Mouse (Mus musculus) adrenal gland, adult 2 months (tissue): Measurements from ENCODE around the gene Gucy1a1. TPM values are rescaled to one million over a fixed set of nuclear protein-coding genes. Genes with fewer than 3 reads are reported as not detected.
A peak's percentile ranks its signal among the peaks of the same experiment; 100 is the strongest.

Experiments used
- DNase-seq: peaks from one replicate; pipeline ENCODE4 v3.0.0; 2021
- microRNA-seq, 2 experiments: library from miRNA; unstranded; fragments of <30 nt; microRNA quantifications; one replicate each; pipeline ENCODE4 v1.2.0; 2021
- polyA plus RNA-seq: library from polyadenylated mRNA; depleted of rRNA; stranded (reverse); fragments of >200 nt; gene quantifications from 2 replicates; pipeline ENCODE4 v1.2.3, GENCODE M21; 2012; rRNA removed
- total RNA-seq, 2 experiments: library from RNA; stranded (reverse); gene quantifications; 2 replicates each; pipeline ENCODE4 v1.2.3; 2021

Gene Gucy1a1
- total and polyA plus RNA-seq, 3 experiments = 7.9 to 32.3 (median 22.4) TPM

GRCm38 (mm10) chr3:82074201-82074851 lies 71.3 kb downstream of the Gucy1a1 start, which contains the start of gene Gucy1b1:
TSS of gene Gucy1b1 (minus strand) at chr3:82074689.
- DNase-seq = peak; percentile 66

DNA sequence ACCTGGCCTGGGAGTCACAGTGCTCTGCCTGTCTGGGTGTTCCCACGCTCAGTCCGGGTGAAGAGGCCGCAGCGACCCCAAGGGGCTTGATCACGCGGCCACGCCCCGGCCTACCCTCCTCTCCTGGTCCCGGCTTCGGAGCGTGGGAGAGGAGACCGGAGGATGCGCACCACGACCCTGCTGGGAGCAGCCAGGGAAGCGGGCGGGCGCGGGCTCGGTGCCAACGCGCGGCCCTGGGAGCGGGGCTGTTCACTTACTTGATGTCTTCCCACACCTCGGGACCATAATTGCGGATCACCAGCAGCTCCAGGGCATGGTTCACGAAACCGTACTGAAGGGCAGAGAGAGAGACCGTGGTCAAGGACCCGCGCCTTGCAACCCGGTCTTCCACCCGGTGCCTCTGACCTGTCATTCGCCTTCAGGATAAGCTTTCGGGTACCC lies 71.8 kb downstream of the Gucy1a1 start:
- DNase-seq = peak; percentile 47

GRCm38 (mm10) chr3:82067830-82068229 lies 77.8 kb downstream of the Gucy1a1 start:
- DNase-seq = no peak

GRCm38 (mm10) chr3:82061402-82062180 lies 84.0 kb downstream of the Gucy1a1 start:
- no peak for DNase-seq

DNA sequence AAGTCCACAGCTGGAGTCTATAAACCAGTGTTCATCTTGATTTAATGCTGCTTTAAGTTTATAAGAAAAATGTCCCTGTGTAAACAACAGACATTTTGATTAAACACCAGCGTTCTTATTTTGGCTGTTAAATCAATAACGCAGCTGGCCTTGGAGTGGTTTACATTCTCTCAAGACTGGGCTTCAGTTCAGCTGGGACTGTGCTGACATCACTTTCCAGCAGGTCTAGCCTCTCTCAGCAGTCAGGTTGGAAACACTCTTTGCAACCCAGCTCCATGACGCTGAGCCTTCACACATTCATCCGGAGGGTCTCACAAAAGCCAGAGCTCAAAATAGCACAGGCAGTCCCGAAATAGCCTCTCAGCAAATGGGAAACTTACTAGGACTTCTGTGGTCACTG lies 88.4 kb downstream of the Gucy1a1 start:
- no peak for DNase-seq

- no peak for DNase-seq
Measured at GRCm38 (mm10) chr3:82054283-82054974, 91.2 kb downstream of the Gucy1a1 start.

GRCm38 (mm10) chr3:82052029-82052428 lies 93.6 kb downstream of the Gucy1a1 start:
- DNase-seq = no peak

GRCm38 (mm10) chr3:82051468-82051867 lies 94.1 kb downstream of the Gucy1a1 start:
- DNase-seq = no peak

DNA sequence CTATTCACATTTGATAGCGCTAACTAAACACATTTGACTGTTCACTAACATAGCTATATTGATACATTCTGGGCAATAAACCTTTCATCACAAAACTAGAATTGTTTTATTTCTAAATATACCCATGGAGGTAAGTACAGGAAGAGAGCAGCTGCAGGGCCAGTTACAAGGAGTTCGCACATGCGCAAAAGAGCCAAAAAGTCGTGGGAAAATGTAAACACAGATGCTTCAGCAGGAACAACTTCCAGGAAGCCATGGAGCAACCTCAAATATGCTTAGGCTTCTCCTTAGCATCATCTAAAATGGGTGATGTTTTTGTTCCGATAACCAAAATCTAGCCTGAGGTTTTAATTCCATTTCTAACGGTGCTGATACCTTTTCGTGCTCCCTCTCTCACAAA lies 96.9 kb downstream of the Gucy1a1 start:
- DNase-seq = no peak

DNA sequence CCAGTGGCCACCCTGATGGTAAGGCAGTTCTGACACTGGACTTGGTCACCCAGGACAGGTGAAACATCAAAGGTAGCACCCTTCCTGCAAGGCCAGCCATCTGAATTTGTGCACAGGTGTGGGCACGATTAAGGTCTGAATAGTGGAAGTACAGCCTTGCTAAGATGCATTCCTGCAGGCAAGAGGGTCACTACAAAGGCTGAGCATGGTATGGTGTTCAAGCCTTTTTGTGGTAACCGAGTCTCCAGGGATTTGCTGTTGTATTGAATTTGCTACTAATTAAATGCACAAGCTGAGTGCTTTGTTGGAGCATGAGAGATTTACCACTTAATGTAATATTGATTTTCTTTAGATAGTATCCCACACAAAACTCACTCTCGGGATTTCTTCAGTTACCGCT lies 97.5 kb downstream of the Gucy1a1 start:
- no peak for DNase-seq

- DNase-seq = peak; percentile 22
Measured at GRCm38 (mm10) chr3:82047100-82047753, 98.4 kb downstream of the Gucy1a1 start.

GRCm38 (mm10) chr3:82046087-82046486 lies 99.5 kb downstream of the Gucy1a1 start:
- DNase-seq = no peak

DNA sequence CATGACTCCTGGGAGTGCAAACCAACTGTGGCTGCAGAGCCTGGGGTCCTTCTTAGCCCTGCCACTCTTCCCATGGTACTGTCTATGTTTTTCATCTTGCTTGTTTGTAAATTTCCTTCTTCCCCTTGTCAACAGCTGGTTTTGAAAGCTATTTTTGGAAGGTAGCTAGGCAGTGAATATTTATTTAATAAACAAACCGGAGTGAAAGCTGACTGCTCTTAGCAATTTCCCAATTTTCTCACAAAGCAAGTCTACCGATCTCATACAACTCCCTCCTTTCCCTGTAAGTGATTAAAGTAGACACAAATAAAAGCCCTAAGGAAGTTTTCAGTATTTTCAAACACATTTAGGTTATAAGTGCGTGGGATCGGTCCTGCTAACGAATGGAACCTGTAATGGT lies 100.7 kb downstream of the Gucy1a1 start:
- DNase-seq = no peak

DNA sequence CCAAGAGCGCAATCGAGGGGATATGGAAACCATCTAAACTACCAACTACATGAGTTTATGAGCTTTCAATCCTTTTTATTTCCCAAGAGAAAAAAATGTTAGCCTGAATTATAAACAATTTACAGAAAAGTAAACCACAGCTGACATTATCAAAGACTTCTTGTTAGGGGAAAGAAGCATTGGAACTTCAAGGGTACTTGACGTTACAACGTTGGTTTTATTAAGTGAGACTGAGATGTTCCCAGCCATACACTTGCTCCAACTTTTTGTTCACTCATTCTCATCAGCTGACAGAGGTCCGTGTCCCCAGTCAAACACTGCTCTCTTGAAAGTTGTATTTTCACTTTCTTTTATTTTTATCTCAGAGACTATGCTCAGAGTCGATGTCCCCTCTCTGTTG lies 101.9 kb downstream of the Gucy1a1 start:
- no peak for DNase-seq

Small RNAs within 50 kb of the gene (microRNA-seq; reads per million reads assigned to microRNA genes)
- 0 reads per million in 2 experiments for gene Mir7010

Other genes starting within 250 kb of the Gucy1a1 start
- gene Ctso, start 213.2 kb downstream of the Gucy1a1 start, total RNA-seq = 10 to 100 TPM; 32.6 to 68.2 TPM
- 9.0 and 10.0 TPM in 2 replicates for gene Ctso, start 213.2 kb downstream of the Gucy1a1 start, polyA plus RNA-seq
- 1 to 10 TPM in 1 of 2 experiments, under 1 TPM in 1; 0.17 to 4.0 TPM for gene Tdo2, start 169.6 kb downstream of the Gucy1a1 start, total RNA-seq
- 0.40 and 2.0 TPM in 2 replicates for gene Tdo2, start 169.6 kb downstream of the Gucy1a1 start, polyA plus RNA-seq
- gene Asic5, start 163.5 kb downstream of the Gucy1a1 start, total RNA-seq = not detected
- gene Asic5, start 163.5 kb downstream of the Gucy1a1 start, polyA plus RNA-seq = not detected in 2 replicates
- gene Gucy1b1, start 71.1 kb downstream of the Gucy1a1 start, total RNA-seq = 10 to 100 TPM in 1 of 2 experiments, 1 to 10 TPM in 1; 7.8 to 12.3 TPM
- 1.0 and 1.3 TPM in 2 replicates for gene Gucy1b1, start 71.1 kb downstream of the Gucy1a1 start, polyA plus RNA-seq
- 1 to 10 TPM; 4.5 to 6.7 TPM for gene Map9, start 212.3 kb upstream of the Gucy1a1 start, total RNA-seq
- gene Map9, start 212.3 kb upstream of the Gucy1a1 start, polyA plus RNA-seq = 0.42 and 0.47 TPM in 2 replicates